In genomic region chr10:121256115-121256825, GRCm38 (mm10) we compare ENCODE assay signal across 8 mouse cellular contexts.
DNase-seq lines count a peak whose midpoint lies in the region; ATAC-seq and TF ChIP-seq lines count a peak whose summit lies in the region.

No protein-coding gene starts in this region.

- H3K27ac ChIP-seq in forebrain, postnatal 0 days (ENCODE audit: low read depth, low read length), result no peak overlapping the region
- no peak overlapping the region for H3K27ac ChIP-seq in intestine, embryonic 14.5 days (ENCODE audit: low read depth)
- no peak overlapping the region for H3K27ac ChIP-seq in midbrain, embryonic 13.5 days

- H3K36me3 ChIP-seq in forebrain, postnatal 0 days (ENCODE audit: insufficient read depth), result no peaks in the 10 kb centered on the region
- H3K36me3 ChIP-seq in intestine, embryonic 14.5 days (ENCODE audit: control insufficient read depth, insufficient read depth, low read length), result no peaks in the 10 kb centered on the region
- H3K36me3 ChIP-seq in midbrain, embryonic 13.5 days, result no peaks in the 10 kb centered on the region

- no peaks in the 10 kb centered on the region for H3K9me3 ChIP-seq in forebrain, postnatal 0 days (ENCODE audit: low read length)
- no peaks in the 10 kb centered on the region for H3K9me3 ChIP-seq in intestine, embryonic 14.5 days (ENCODE audit: control insufficient read depth, low read length)
- no peaks in the 10 kb centered on the region for H3K9me3 ChIP-seq in midbrain, embryonic 13.5 days

- no peak for ATAC-seq in forebrain, postnatal 0 days
- ATAC-seq in intestine, embryonic 14.5 days (replicated peaks; ENCODE audit: low FRiP score, low TSS enrichment, low read depth), result no peak
- peak; percentile 60 for ATAC-seq in midbrain, embryonic 13.5 days

- H3K4me2 ChIP-seq in forebrain, postnatal 0 days (ENCODE audit: low read depth), result no peak overlapping the region
- no peak overlapping the region for H3K4me2 ChIP-seq in intestine, embryonic 14.5 days (ENCODE audit: low read length)
- no peak overlapping the region for H3K4me2 ChIP-seq in midbrain, embryonic 13.5 days (replicated peaks)

- peak; percentile 52 for DNase-seq in urinary bladder, postnatal 25 days (ENCODE audit: low spot score)
- DNase-seq in urinary bladder, postnatal 10 days (ENCODE audit: low spot score), result no peak
- DNase-seq in cerebellum, adult 9-10 months, result peak; percentile 59
- peak; percentile 90 for DNase-seq in forebrain, postnatal 0 days
- peak; percentile 88 for DNase-seq in intestine, embryonic 14.5 days (ENCODE audit: low spot score)
- peak; percentile 63 for DNase-seq in left cerebral cortex, postnatal 4 days
- DNase-seq in spleen, adult 18-20 months, result peak; percentile 10 to 52

- H3K9ac ChIP-seq in forebrain, postnatal 0 days, result no peak overlapping the region
- no peak overlapping the region for H3K9ac ChIP-seq in intestine, embryonic 14.5 days (ENCODE audit: low read length)
- no peak overlapping the region for H3K9ac ChIP-seq in midbrain, embryonic 13.5 days (replicated peaks)

- no peak overlapping the region for H3K4me3 ChIP-seq in forebrain, postnatal 0 days (ENCODE audit: low read depth, low read length)
- no peak overlapping the region for H3K4me3 ChIP-seq in intestine, embryonic 14.5 days (ENCODE audit: low read depth, low read length)
- H3K4me3 ChIP-seq in midbrain, embryonic 13.5 days (replicated peaks), result no peak overlapping the region

- intact Hi-C loops in left cerebral cortex, postnatal 4 days (cut with DNase I), result loop anchor here (5.0 to 10.0 kb wide), 4 partner anchors 224 to 1021 kb away; partner anchors contain the start of gene Wif1

- TF ChIP-seq CTCF in forebrain, postnatal 0 days (IDR thresholded peaks at IDR 0.05; ENCODE audit: low read depth), result peak; percentile 99

- 25% methylated on average over 17 of the region's 17 CpGs for WGBS in forebrain, postnatal 0 days
- 23% methylated on average over 17 of the region's 17 CpGs for WGBS in intestine, embryonic 14.5 days
- 26% methylated on average over 17 of the region's 17 CpGs for WGBS in midbrain, embryonic 13.5 days

- H3K4me1 ChIP-seq in forebrain, postnatal 0 days (ENCODE audit: insufficient read depth), result no peaks in the 10 kb centered on the region
- no peaks in the 10 kb centered on the region for H3K4me1 ChIP-seq in intestine, embryonic 14.5 days (replicated peaks; ENCODE audit: control insufficient read depth, insufficient read depth, low read length)
- 0 out of 2 replicates have a peak, but pooled peaks cover 2% of the 10 kb centered on the region for H3K4me1 ChIP-seq in midbrain, embryonic 13.5 days (replicated peaks)

- H3K27me3 ChIP-seq in forebrain, postnatal 0 days (ENCODE audit: insufficient read depth, low read length), result no peaks in the 10 kb centered on the region; the same call in 1 of the 2 replicates
- H3K27me3 ChIP-seq in intestine, embryonic 14.5 days (replicated peaks; ENCODE audit: control insufficient read depth, insufficient read depth, low read length), result 0 out of 2 replicates have a peak, but pooled peaks cover 5% of the 10 kb centered on the region
- peaks cover 10% of the 10 kb centered on the region; the same call in 1 of the 2 replicates for H3K27me3 ChIP-seq in midbrain, embryonic 13.5 days
